Mouse (Mus musculus) myocyte (in vitro differentiated cells): ENCODE measurements around the gene Sorcs2. TPM values are rescaled to one million over a fixed set of nuclear protein-coding genes. Genes with fewer than 3 reads are reported as not detected.

Experiments used
- H3K27me3 ChIP-seq: one replicate; pipeline ENCODE4 v1.6.1; 2011; ENCODE audit not compliant: control insufficient read depth, insufficient read depth, insufficient read length
- H3K36me3 ChIP-seq: one replicate; pipeline ENCODE4 v1.6.1; 2011; ENCODE audit not compliant: control insufficient read depth, insufficient read depth
- H3K4me2 ChIP-seq: one replicate; pipeline ENCODE4 v1.6.1; 2011; ENCODE audit warnings: low read depth, control low read depth
- H3K4me3 ChIP-seq: one replicate; pipeline ENCODE4 v1.5.1; 2011; ENCODE audit warnings: mild to moderate bottlenecking, control low read depth, moderate library complexity
- H3K79me2 ChIP-seq: one replicate; pipeline ENCODE4 v1.6.1; 2011; ENCODE audit not compliant: control insufficient read depth, insufficient read depth
- H3ac ChIP-seq: one replicate; pipeline ENCODE4 v1.6.1; 2011; ENCODE audit not compliant: control insufficient read depth, insufficient read length
- CEBPB ChIP-seq: IDR thresholded peaks from 2 replicates; pipeline ENCODE4 v1.6.1; 2011; ENCODE audit warnings: mild to moderate bottlenecking, moderate library complexity; ENCODE audit not compliant: poor library complexity, insufficient read depth, severe bottlenecking
- E2F4 ChIP-seq: IDR thresholded peaks from one replicate; pipeline ENCODE4 v1.6.1; 2011; ENCODE audit warnings: mild to moderate bottlenecking, control low read depth, moderate library complexity; ENCODE audit not compliant: insufficient read depth
- MAX ChIP-seq: IDR thresholded peaks from one replicate; pipeline ENCODE4 v1.6.1; 2011; ENCODE audit warnings: low read depth, mild to moderate bottlenecking, control low read depth
- MYOD1 ChIP-seq, 3 experiments: IDR thresholded peaks; one replicate each; pipeline ENCODE4 v1.6.1; 2011; ENCODE audit warnings: control low read depth in 2 of 3, low read depth in 2 of 3, mild to moderate bottlenecking in 2 of 3, moderate library complexity in 1 of 3; ENCODE audit not compliant: insufficient read length in 2 of 3, control insufficient read depth in 1 of 3
- MYOG ChIP-seq, 3 experiments: IDR thresholded peaks; one replicate each; pipeline ENCODE4 v1.6.1; 2011; ENCODE audit warnings: control low read depth in 2 of 3, low read depth in 2 of 3, mild to moderate bottlenecking in 2 of 3; ENCODE audit not compliant: insufficient read length in 2 of 3, control insufficient read depth in 1 of 3, insufficient read depth in 1 of 3
- POLR2A ChIP-seq: IDR thresholded peaks from one replicate; pipeline ENCODE4 v1.6.1; 2011; ENCODE audit warnings: low read depth, mild to moderate bottlenecking, control low read depth, moderate library complexity; ENCODE audit not compliant: insufficient read length
- POLR2AphosphoS2 ChIP-seq: IDR thresholded peaks from one replicate; pipeline ENCODE4 v1.6.1; 2011; ENCODE audit warnings: low read depth, control low read depth; ENCODE audit not compliant: insufficient read length
- REST ChIP-seq: IDR thresholded peaks from one replicate; pipeline ENCODE4 v1.6.1; 2011; ENCODE audit warnings: mild to moderate bottlenecking, control low read depth, moderate library complexity; ENCODE audit not compliant: insufficient read depth, insufficient read length
- SRF ChIP-seq: IDR thresholded peaks from one replicate; pipeline ENCODE4 v1.6.1; 2011; ENCODE audit warnings: low read depth; ENCODE audit not compliant: control insufficient read depth, insufficient read length
- TCF12 ChIP-seq: IDR thresholded peaks from one replicate; pipeline ENCODE4 v1.6.1; 2011; ENCODE audit warnings: mild to moderate bottlenecking, control low read depth; ENCODE audit not compliant: poor library complexity, insufficient read depth, severe bottlenecking
- TCF3 ChIP-seq: IDR thresholded peaks from one replicate; pipeline ENCODE4 v1.6.1; 2011; ENCODE audit warnings: low read depth, control low read depth; ENCODE audit not compliant: insufficient read length
- USF1 ChIP-seq: IDR thresholded peaks from one replicate; pipeline ENCODE4 v1.6.1; 2011; ENCODE audit warnings: low read depth, mild to moderate bottlenecking, control low read depth, moderate library complexity
- polyA plus RNA-seq: library from polyadenylated mRNA; unstranded; fragments of >200 nt; fragmentation: generic; extraction: Trizol; gene quantifications from one replicate; pipeline ENCODE4 v1.2.1, GENCODE M21; 2012; ENCODE audit warnings: missing spikeins

Sorcs2 gene
- polyA plus RNA-seq, 1 experiment, result 58.2 TPM

DNA sequence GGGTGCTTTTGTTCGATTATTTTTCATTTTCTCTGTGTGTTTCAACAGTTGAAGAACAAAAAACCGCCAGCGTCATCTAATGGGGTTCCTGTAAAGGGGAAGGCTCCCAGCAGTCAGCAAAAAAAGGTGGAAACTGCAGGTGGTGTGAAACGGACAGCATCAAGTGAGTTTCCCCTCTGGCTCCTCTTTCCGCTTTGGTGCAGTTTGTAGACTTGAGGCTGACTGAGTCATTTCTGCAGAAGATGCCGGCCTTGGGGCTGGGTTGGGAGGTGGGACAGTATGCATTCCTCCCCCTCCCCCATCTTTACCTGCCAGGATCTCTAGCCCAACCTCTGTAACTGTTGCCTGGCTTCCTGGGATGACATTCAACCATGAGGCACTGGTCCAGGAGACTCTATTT is 408.4 kb downstream of the Sorcs2 start:
- H3K4me3 ChIP-seq, result no peak overlapping the region
- TF ChIP-seq POLR2AphosphoS2, result no peak
- peaks cover 43% of the 10 kb centered on the region for H3K36me3 ChIP-seq
- H3ac ChIP-seq, result no peak overlapping the region
- no peaks in the 10 kb centered on the region for H3K79me2 ChIP-seq
- no peak overlapping the region for H3K4me2 ChIP-seq
- no peaks in the 10 kb centered on the region for H3K27me3 ChIP-seq

DNA sequence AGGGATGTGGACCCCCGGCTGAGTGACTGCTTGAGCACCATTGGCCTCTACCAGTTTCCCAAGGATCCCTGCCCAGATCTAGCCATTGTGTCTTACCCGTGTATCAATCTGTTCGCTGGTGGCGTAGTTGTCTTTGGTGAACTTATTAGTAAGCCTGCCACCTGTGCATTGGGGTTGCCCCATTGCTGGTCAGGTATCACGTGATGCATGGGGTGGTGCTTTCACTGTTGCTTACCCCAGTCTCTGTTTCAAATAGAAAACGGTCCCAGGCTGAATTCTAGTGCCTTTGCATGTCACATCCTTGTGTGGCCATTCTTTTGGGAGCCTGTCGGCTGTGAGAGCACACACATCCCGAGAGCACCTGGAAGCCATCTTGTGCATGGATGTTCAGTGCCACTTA is 409.9 kb downstream of the Sorcs2 start:
- H3ac ChIP-seq, result no peak overlapping the region
- no peak overlapping the region for H3K4me3 ChIP-seq
- H3K36me3 ChIP-seq, result peaks cover 48% of the 10 kb centered on the region
- TF ChIP-seq MYOG (IDR thresholded peaks at IDR 0.05; ENCODE audit: control insufficient read depth in 1 of 3, insufficient read depth in 1 of 3, insufficient read length in 2 of 3, low read depth in 2 of 3) (no peak), REST (no peak), TCF12 (no peak), MAX (no peak), POLR2A (no peak), TCF3 (no peak), MYOD1 (IDR thresholded peaks at IDR 0.05; ENCODE audit: control insufficient read depth in 1 of 3, insufficient read length in 2 of 3, low read depth in 2 of 3) (no peak), USF1 (no peak), E2F4 (no peak), SRF (no peak)
- no peak overlapping the region for H3K4me2 ChIP-seq
- H3K27me3 ChIP-seq, result no peaks in the 10 kb centered on the region
- no peaks in the 10 kb centered on the region for H3K79me2 ChIP-seq

DNA sequence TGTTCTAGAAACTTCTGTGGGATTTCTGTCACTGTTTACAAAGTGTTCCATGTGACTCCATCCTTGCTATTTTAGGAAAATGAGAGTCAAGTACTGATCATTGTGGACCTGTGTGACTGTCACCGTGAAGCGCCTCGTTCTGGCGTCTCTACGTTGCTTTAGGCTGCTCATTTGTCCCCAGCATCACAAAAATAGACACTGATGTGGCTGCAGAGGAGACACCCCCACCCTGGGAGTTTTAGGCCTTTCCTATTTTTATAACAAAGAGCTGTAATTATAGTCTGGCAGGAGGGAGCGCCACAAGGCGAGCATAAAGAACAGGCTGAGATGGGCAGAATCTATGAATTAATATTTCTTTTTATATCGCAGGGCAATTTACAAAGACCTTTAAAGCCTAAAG is 412.3 kb downstream of the Sorcs2 start:
- no peaks in the 10 kb centered on the region for H3K27me3 ChIP-seq
- H3K4me2 ChIP-seq, result no peak overlapping the region
- no peak for TF ChIP-seq TCF3
- H3K4me3 ChIP-seq, result no peak overlapping the region
- no peak overlapping the region for H3ac ChIP-seq
- no peaks in the 10 kb centered on the region for H3K79me2 ChIP-seq
- peaks cover 39% of the 10 kb centered on the region for H3K36me3 ChIP-seq

DNA sequence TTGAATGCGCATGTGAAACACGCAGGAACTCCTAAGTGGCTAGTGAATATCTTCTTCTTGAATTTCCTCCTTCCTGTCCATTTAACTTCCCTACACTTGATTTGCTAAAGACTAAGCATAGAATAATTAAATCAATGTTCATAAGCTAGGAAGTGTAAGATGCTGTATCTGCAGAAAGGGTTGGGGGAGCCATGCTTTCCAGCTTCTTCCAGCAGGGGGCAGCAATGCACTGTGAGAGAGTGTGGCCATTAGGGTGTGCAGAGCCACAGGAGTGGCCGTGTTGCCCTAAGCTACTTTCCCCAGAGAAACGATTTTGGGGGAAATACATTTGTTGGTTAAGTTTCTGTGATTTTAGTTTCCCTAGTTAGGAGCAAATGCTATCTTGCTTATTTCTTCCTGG is 416.0 kb downstream of the Sorcs2 start:
- H3K4me2 ChIP-seq, result no peak overlapping the region
- H3ac ChIP-seq, result no peak overlapping the region
- peaks cover 25% of the 10 kb centered on the region for H3K36me3 ChIP-seq
- no peak overlapping the region for H3K4me3 ChIP-seq
- no peaks in the 10 kb centered on the region for H3K79me2 ChIP-seq
- no peaks in the 10 kb centered on the region for H3K27me3 ChIP-seq
- TF ChIP-seq E2F4 (no peak), MAX (no peak), TCF12 (no peak), MYOG (IDR thresholded peaks at IDR 0.05; ENCODE audit: control insufficient read depth in 1 of 3, insufficient read depth in 1 of 3, insufficient read length in 2 of 3, low read depth in 2 of 3) (no peak), POLR2AphosphoS2 (no peak), TCF3 (no peak), SRF (no peak), POLR2A (no peak), MYOD1 (IDR thresholded peaks at IDR 0.05; ENCODE audit: control insufficient read depth in 1 of 3, insufficient read length in 2 of 3, low read depth in 2 of 3) (no peak), USF1 (no peak), REST (no peak), CEBPB (no peak)

- peaks cover 31% of the 10 kb centered on the region for H3K36me3 ChIP-seq
- H3ac ChIP-seq, result no peak overlapping the region
Observed at GRCm38 (mm10) chr5:35981341-35981740, 416.6 kb downstream of the Sorcs2 start.

DNA sequence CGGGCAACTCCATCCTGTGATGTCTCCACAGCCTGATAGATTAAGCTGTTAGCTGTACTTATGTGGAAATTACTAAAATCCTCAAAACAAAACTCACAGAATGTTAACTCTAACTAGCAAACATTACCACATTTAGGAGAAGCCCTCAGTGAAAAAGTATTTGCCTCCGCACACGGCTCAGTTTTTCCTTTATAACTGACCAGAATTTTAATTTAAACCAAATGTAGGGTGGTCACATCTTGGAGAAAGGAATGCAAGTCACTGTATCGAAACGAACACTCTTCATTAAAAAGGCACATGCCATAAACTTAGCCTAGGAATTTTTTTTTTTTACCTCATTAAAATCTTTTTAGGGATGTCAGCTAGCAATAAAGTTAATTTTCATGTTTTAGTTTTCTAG is 417.4 kb downstream of the Sorcs2 start:
- Histone ChIP-seq H3K4me2 (no peak overlapping the region), H3K36me3 (peaks cover 36% of the 10 kb centered on the region), H3K79me2 (no peaks in the 10 kb centered on the region), H3K4me3 (no peak overlapping the region), H3K27me3 (no peaks in the 10 kb centered on the region), H3ac (no peak overlapping the region)
- TF ChIP-seq REST (no peak), POLR2AphosphoS2 (no peak), TCF12 (no peak), MYOG (IDR thresholded peaks at IDR 0.05; ENCODE audit: control insufficient read depth in 1 of 3, insufficient read depth in 1 of 3, insufficient read length in 2 of 3, low read depth in 2 of 3) (no peak), CEBPB (no peak), USF1 (no peak), MYOD1 (IDR thresholded peaks at IDR 0.05; ENCODE audit: control insufficient read depth in 1 of 3, insufficient read length in 2 of 3, low read depth in 2 of 3) (no peak), POLR2A (no peak), MAX (no peak), SRF (no peak), TCF3 (no peak), E2F4 (no peak)

More at GRCm38 (mm10) chr5:35981341-35981740, 416.6 kb downstream of the Sorcs2 start:
- no peaks in the 10 kb centered on the region for H3K79me2 ChIP-seq
- no peak overlapping the region for H3K4me2 ChIP-seq
- H3K4me3 ChIP-seq, result no peak overlapping the region
- no peaks in the 10 kb centered on the region for H3K27me3 ChIP-seq
- TF ChIP-seq E2F4, result no peak
